Mouse (Mus musculus) brain, adult 2 months (tissue): ENCODE measurements around the gene Pld4.

ENCODE experiments used
- DNase-seq: peaks from one replicate; pipeline ENCODE4 v3.0.0; 2011; ENCODE audit warnings: low read depth, low spot score

The Pld4 gene

DNA sequence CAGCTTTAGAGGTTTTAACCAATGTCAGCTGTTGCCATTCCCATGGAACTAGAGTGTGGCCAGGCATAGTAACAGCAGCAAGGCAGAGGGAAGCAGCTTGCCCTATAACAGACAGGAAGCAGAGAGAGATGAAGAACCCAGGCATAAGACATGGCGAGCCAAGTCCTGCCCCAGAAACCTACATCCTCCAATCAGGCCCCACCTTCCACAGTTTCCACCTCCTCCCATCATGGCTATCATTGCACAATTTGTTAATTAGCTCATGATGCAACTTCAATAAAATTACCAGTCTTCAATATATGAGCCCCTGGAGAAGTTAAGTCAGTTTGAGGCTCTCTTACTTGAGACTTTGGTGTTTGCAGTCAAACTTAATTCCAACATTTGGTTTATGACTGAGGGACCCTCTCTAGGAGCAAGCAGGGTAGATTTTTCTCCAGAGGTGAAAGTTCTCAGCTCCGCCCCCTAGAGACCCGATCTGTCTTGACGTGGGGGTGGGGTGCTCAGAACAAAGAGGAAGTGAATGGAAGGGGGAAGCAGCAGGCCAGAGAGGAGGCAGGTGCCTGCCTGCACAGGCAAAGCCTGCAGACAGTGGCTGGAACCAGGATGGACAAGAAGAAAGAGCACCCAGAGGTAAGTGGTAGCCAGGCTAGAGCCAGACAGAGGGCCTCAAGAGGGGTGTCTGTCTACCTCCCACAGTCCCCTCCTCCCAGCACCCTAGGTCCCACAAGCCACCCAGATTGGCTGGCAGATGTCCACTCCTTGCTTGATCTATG lies at the start of gene Pld4:
TSS of gene Pld4 (plus strand) at position 502 of the 773 bp plus-strand sequence.
- no peak for DNase-seq

DNA sequence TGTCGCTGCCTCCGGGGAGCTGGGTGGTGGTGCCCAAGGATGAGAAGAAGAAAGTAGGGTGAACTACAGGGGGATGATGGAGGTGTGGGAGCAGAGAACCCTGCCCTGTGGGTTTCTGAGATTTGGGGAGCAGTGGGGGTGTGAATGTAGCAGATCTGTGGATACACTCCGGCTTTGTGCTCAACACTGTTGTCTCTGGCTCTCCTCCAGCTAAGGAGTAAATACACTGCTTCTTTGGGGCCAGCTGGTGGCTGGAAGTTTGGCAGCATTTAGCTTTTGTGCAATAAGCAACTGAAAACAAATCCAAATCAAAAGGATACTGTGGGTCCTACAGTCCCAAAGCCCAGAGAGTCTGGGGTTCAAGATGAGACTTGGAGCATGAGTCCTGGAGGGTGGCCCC lies 46.5 kb upstream of the Pld4 start:
- peak; percentile 85 for DNase-seq

DNA sequence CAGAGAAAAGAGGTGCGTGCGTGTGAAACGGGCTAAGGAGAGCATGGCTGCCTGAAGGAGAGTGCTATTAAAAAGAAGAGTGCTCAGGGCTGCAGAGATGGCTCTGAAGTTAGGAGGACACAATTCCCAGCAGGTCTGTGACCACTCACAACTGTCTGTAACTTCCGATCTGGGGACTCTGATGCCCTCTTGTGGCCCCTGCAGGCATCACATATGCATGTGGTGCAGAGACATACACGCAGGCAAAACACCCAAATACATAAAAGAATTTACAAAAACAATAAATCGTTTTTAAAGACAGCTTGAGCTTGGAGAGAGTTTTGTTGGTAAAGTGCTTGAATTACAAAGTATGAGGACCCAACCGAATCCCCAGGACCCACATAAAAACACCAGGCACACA lies 43.3 kb upstream of the Pld4 start:
- DNase-seq: peak; percentile 63

DNA sequence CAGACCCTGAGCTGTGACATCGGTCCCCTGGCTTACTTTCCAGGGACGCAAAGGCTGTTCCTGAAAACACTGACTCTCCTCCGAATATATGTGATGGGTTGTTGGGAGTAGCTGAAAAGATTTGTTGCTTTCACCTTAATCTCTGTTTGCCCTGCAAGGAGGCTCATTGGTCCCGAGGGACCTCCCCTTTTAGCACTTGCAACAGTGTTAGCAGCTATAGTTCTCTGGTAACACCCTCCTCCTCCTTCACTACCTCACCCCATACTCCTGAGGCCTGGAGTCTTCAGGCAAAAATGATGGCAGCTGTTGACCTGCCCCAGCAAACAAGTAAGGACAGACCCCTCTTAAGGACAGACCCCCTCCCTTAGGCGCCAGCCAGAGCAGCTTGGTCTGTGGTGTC lies 41.5 kb upstream of the Pld4 start:
- no peak for DNase-seq

DNA sequence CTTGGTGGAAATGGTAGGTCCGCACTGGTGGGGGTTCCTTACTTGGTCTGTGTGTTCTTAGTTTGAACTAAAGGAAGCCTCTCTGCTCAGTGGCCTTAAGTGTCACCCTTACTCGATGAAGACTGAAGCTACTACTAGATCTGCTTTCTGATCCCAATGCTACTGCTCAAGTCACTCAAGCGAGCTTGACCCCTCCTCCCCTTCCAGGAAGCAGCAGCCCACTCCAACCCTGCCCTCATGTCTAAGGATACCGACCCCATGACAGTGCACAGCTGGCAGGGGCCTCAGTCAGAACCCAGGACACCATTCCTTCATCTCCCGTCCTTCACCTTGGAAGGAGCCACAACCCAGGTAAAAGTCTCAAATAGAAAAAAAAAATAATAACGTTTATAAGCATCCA lies 40.2 kb upstream of the Pld4 start, which contains the start of gene Cep170b:
TSS of gene Cep170b (plus strand) at position 240 of the 400 bp plus-strand sequence.
- DNase-seq: no peak

DNA sequence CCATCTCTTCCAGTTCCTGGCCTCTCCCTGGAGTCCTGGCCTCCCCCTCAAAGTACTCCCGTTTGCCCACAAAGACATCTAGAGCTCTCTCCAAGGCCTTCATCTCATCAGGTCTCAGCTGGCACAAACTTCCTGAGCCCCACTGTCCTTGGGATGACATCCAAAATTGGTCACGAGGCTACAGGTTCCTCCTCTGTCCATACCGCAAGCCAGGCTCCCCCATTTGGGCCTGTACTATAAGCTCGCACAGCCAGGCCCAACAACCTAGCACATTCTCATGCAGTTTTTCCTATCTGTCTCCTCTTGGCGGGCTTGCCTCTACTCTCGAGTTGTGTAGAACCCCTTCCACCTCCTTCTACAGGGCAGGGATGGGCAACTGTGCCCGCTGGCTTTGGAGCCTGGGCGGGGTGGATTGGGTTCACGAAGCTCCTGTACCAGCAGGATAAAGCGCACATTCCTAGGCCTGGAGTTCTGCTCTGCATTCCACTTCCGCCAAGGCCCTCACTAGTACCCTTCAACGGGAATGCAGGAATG lies 39.5 kb upstream of the Pld4 start:
- DNase-seq: no peak

DNA sequence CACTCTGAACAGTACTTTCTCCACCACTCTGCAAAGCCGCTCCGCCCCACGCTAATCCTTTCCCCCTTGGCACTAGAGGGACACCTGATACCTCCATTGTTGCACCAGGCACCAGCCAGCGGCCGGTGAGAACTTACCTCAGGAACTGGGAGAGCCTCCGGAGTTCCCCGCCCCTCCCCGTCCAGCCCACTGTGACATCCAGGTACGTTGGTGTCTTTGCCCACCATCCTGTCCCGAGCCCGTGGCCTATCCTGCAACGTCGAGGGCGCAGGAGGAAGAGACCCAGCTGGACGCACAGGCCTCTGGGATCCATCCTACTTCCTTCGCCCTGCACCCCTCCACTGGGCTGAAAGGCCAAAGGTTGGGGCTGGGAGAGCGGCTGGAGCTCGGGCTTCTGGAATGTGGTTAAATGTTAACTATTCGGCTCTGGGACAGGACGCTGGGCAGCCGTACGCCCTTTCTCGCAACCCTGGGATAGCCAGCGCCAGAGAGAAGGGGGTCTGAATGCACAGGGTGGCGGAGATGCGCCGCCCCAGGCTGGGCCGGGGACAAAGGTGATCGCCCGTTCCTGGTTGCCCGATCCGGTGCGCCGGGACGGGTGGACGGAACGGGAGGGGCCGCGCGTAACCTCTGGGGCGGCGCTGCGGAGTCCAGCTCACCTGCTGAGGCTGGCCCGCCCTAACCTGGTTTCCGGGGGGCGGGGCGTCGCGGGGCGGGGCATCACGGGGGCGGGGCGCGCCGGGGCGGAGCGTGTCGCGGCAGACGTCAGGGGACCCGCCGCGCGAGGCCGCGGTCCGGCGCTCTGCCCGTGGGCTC lies 38.8 kb upstream of the Pld4 start:
- DNase-seq: peak; percentile 74

DNA sequence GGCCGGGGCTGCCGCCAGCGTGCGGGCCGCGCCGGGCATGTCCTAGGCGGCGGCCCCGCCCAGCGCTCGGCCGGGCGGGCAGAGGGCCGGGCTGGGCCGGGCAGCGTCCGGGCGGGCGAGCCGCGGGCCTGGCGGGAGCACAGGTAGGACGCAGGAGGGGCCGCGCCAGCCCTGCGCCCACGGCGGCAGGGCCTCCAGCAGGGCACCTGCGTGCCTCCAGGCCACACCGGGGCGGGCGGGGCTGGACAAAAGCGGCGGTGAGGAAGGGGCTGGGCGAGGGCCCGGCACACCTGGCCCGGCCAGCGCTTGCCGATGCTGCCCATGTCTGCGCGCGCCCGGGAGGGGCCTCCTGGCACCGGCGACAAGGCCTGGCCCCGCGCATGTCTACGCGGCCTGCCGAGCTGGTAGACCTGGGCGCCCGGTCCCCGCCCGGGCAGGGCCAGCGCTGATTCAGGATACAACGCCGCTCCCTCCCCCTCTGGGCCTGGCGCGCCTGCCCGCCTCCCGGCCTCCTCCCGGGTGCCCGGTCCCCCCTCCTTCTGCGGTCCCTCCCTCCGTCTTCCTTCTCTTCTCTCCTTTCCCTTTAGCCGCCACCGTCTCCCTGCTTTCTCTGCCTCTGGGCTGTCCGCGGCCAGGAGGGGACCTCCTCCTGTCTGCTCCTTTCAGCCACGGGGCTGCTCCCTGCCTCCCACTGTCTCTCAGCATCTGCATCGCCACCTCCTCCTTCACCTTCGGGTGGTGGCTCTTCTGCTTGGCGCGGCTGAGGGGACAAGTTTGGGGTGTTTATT lies 38.0 kb upstream of the Pld4 start:
- DNase-seq: peak; percentile 79

DNA sequence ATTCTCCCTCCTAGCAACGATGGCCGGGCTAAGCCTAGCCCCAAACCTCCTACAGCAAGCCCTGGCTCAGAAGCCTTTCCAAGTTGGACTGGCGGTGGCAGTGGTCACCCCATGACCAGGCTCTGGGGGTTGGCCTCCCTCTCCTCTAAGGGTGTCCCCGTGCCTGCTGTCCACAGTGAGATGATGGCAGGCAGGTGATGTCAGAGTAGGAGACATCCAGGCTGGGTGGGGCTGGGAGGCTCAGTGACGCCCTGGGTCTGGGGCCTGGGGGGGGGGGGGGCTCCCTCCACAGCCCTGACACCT lies 37.5 kb upstream of the Pld4 start:
- no peak for DNase-seq

DNA sequence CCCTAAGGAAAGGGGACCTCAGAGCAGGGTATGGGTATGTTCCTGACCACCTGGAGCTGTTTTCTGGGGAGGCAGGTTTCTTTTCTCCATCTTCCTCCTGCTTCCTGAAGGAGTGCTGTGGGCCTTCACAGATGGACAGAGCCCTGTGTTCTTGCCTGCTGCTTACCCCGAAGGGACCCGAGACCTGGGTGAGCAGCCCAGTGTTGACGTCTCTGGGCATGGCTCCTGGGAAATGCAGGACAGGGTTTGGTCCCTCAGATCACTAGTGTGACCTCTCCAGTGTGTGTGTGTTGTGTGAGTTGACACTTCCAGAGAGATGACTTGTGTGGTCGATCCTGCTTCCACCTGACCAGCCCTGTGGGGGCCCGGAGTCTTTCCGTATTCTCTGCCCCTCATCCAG lies 37.0 kb upstream of the Pld4 start:
- DNase-seq: no peak

DNA sequence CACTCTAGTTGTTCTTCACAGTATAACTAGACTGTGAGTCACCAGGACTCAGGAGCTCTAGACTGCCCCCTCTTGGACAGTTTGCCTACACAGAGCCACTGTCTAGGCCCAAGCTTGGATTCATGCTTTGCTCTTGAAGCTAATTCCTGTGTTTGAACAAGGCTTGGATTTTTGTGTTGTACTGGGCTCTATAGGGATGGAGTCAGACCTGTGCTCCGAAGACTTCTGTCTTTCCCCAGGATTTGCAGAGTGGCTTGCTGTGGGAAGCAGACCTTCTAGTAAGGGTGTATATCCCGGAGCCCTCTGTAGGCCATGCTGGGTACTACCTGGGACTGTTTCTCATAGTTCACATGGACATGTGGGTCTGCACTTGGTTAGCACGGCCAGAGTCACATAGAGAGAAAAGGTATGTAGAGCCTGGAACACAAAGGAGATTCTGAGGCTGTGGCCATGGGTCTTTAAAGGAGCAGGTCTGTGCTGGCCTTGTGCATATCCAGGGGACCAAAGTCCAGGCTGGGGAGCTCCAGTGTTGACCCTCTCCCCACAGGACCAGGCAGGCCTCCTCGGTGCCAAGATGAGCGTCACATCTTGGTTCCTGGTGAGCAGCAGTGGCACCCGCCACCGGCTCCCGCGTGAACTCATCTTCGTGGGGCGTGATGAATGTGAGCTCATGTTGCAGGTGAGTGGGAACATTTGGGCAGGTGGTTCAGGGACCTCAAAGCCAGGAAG lies 36.2 kb upstream of the Pld4 start:
- DNase-seq: peak; percentile 88

DNA sequence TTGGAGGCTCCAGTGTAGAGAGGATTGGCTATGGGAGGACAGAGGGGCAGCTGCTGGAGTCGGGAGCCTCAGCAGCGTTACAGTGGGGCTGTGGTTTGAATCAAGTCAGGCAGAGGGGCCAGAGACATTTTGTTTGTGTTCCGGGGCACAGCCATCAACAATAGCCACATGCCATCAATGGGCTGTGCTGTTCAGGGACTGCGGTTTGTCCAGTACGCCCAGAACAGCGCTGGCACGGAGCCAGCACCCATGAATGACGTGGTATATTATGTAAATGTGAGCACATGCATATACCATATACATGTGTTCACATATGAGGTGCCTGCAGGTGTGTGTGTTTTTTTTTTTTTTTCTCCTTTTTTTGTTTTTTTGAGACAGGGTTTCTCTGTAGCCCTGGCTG lies 32.7 kb upstream of the Pld4 start:
- DNase-seq: no peak

DNA sequence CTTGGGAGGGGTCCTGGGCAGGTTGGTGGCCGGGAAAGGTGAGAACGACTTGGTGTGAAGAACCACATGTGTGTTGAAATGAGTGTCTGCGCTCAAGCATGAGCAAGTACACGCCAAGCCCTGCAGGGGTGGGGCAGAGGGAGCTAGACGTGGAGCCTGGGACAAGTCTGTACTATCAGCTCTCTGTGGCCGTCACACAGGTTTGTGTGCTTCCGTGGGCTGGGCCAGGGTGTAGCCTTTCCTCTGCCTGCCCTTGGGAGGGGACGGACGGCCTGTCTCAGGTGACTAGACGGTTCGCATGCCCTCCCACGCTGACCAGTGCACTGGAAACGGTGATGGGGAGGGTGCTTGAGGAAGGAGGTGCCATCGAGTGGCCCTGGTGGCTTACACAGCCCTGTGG lies 29.6 kb upstream of the Pld4 start:
- no peak for DNase-seq

DNA sequence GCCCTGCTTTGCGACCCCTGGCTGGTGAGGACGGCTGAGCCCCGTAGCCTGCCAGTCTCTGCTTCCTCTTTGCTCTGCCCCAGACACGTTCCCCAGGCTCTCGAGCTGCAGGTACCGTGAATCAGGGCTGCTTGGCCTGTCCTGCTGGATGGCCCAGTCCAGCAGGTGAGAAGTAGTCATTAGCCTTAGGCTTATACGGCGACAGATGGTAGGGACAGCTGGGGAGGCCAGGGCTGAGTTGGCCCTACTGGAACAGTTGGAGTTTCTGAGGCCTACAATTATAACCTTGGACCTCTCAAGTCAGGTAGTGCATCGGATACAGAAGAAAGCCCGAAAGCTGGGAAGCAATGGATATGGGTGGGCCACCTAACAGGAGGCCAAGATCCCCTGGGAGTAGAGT lies 27.9 kb upstream of the Pld4 start:
- peak; percentile 88 for DNase-seq

DNA sequence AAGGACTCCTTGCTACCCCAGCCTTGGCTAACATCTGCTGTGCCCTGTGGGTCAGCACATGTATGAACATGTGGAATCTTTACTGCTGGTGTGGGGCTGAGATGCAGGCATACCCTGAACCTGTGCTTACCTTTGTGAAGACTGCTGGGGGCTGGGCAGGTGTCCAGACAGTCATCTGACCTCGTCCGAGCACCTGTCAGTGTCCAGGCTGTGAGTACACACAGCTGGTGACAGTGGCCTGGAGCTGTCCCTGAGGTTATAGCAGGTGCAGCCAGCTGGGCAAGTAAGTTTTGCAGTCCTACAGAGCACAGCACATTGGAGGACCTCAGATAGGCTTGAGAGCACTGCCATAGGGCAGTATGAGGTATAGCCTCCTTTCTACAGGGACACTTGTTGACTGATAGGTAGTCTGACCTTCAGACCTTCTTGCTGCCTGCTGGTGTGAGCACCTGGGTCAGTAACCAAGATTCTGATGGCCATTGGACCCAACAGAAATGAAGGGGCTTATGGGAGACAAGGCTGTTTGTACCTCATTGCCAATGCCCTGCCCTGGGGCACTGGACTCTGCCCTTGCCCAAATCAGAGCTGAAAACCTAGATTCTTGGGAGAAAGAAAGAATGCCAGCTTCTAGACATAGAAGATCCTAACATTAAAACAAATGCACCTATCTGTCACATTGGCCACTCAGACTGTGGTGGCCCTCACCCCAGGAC lies 26.2 kb upstream of the Pld4 start:
- no peak for DNase-seq

DNA sequence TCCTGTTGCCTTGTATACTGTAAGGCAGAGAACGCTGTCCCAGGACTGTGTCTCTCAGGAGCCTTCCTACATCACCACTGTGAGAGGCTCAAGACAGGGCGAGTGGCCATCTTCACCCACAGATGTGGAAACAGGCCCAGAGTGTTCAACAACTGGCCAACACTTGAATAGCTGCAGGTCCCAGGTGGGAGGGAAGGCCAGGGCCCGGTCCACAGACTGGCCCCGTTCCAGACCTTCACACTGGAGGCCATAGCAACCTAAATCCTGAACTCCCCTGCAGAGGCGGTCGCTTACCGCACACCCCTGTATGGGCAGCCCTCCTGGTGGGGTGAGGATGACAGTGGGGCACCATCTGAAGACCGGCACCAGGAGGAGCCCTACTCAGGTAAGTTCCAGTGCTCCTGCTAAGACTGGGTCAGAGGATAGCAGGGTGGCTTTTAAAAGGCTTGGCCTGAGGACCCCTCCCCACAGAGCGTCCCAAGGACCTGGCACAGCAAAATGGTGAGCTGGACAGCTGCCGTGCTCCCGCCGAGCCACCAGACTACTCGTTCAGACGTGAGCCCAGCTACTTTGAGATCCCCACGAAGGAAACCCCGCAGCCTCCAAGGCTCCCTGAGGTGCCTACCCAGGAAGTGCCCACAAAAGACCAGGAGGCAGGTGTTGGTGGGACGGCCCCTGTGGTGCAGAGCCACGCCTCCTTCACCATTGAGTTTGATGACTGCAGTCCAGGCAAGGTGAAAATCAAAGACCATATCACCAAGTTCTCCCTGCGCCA lies 25.4 kb upstream of the Pld4 start:
- no peak for DNase-seq

DNA sequence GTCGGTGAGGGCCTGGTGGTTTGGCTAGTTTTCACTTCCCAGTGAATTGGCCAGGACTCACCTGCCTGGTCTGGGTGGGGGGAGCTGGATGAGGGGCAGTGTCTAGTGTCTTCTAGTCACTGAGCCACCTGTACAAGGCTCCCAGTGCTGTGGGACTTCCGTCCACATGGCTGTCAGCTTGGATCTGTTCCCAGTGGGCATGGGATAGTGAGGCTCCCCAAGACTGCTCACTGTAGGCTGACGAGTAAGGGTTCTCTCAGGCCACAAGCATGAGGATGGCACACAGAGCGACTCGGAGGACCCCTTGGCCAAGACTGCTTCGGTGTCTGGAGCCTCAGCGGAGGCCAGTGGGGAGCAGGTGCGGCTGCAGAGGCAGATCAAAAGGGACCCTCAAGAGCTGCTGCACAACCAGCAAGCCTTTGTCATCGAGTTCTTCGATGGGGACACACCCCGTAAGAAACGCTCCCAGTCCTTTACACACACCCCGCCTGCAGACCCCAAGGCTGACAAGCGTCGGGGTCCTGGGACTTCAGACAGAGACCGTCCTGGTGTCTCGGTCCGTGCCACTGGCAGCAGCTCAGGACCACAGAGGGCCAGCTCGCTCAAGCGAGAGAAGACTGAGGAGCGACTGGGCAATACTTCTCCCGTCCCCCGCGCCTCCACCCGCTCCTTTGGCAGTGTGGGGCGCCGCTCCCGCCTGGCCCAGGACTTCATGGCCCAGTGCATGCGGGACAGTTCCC lies 24.4 kb upstream of the Pld4 start:
- no peak for DNase-seq

DNA sequence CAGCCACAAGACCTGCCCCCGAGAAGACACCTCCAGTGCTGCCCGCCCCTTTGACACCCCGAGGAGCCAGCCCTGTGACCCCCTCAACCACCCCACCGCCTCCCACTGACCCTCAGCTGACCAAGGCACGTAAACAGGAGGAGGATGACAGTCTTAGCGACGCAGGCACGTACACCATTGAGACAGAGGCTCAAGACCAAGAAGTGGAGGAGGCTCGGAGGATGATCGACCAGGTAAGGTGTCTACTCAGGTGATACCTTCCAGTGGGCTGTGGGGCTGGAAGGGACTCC lies 23.9 kb upstream of the Pld4 start:
- no peak for DNase-seq

DNA sequence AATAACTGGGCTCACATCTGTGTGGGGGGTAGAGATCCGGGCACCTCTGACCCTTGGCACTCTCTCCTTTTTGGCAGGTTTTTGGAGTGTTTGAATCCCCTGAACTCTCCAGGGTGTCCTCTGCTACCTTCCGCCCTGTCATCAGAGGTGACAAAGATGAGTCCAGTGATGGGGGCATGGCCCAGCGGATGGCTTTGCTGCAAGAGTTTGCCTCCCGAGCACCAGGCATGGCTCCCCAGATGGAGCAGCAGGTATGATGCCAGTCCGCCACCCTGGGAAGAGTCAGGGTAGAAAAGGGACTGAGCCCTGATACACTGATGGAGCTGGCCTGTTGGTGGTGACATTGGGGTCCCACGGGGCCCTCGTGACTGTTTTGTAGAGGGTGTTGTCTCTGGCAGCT lies 23.4 kb upstream of the Pld4 start:
- no peak for DNase-seq

DNA sequence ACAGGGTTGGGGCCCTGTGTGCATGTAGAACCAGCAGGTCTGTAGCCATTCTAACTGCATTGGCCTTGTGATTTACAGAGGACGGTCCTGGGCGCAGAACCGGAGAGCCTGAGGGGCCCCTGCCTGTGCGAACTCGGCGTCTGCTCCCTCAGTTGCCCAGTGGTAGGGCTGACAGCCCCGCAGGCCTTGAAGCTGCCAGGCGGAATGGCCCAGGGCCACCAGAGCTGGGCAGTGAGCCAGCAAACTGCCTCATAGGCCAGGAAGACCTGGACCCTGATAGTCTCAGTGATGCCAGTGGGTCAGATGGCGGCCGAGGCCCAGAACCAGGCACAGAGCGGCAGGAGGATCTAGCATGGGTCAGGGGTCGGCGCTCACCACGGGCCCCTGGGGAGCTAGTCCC lies 22.7 kb upstream of the Pld4 start:
- peak; percentile 95 for DNase-seq
